Mouse (Mus musculus) urinary bladder, adult 2 months (tissue): ENCODE results near the gene Dpm2. TPM values are rescaled to one million over a fixed set of nuclear protein-coding genes. Genes with fewer than 3 reads are reported as not detected.

Experiments used
- DNase-seq: peaks from one replicate; pipeline ENCODE4 v3.0.0; 2022; ENCODE audit warnings: low spot score
- polyA plus RNA-seq: library from polyadenylated mRNA; depleted of rRNA; stranded (reverse); fragments of >200 nt; gene quantifications from 2 replicates; pipeline ENCODE4 v1.2.3, GENCODE M21; 2012; rRNA removed

Dpm2 gene
- 88.5 and 117 TPM in 2 replicates for polyA plus RNA-seq

DNA sequence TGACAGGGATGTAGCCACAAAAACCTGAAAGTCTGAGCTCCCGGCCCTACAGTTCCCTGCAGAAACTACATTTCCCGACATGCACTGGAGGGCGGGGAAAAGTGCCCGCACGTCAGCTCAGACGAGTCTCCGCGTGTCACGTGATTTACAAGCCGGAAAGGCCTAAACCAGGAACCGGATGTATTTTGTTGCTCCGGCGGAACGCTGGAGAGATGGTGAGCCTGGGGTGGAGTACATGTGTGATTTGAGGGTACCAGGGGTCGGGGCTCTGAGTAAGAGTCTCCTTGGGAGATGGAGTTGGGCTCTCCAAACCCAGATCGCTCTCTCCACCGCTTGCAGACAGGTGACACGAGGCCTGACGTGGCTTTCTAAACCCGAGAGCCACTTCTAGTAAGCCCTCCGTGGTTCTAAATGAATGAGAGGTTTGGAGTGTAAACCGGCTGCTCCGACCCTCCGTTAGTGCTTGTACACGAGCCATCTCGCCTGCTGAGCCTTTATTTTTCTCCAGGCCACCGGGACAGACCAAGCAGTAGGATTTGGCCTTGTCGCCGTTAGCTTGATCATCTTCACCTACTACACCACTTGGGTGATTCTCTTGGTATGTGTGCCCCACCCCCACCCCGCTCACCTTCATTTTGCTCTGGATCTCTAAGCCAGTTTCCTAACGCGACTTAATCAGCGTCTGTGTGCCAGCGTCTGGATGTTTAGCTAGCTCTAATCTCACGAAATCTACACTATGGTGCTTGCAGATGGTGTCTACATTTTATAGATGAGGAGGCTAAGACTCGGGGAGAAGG lies at the start of gene Dpm2:
Gene Dpm2, plus strand, starts transcription at position 161 of the 797 bp plus-strand sequence.
- DNase-seq = peak; percentile 64

DNA sequence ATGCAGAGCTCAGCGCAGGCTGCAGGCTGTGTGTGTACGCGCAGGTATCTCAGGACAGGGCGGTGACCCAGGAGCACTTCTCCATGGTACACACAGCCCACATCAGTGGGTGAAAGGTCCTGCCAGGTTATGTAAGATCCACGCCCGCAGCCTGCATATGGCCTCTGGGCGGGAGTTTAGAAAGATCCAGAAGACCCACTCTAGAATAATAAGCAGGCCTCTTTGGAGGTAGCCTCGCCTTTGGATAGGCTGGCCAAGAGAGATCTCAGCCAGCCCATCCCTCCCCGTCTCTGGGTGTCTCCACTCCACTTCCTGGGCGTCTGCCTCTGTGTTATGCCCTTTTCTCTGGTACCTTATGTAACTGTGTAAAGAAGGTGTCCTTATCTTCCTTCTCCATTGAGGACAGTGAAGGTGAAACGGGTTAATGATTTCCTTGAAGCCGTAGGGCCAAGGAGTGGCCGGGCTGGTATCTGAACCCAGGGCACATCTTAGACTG lies 46.1 kb upstream of the Dpm2 start:
- no peak for DNase-seq

DNA sequence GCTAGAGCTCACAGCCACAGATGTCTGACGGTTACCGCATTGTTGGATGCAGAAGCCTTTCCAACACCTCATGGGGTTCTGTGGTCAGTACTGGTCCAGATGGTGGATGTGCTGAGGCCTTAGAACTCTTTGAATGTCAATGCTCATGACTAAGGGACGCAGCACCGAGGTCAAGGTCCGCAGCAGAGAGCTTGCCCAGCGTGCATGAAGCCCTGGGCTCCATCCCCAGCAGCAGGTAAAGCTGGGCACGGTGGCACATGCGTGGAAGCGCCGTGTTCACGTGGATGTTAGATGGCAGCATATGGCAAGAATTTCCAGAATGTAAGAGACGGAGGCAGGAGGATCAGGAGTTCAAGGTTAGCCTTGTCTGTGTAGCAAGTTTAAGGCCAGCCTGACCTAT lies 44.8 kb upstream of the Dpm2 start:
- DNase-seq = no peak

DNA sequence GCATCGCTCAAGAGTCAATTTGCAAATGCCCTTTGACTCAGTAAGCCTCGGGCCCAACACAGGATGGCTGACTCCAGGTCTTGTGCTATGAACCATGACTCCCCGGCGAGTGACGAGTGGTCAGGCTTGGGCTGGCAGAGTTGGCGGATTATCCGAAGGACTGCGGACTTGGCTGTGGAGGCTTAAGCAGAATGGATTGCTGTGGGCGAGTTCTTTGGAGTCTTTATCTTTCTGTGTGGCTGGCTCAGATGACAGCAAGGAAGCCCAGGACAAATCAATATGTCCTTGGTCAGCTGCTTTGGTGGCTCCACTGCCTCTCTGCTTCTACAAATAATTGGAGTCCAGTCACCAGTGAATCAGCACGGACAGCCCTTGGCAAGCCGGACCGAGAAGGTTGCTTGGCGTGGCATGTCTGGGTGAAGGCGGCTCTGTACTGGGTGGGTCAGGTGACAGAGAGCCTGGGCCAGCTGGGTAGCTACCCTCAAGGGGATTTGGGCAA lies 43.1 kb upstream of the Dpm2 start:
- DNase-seq = no peak

DNA sequence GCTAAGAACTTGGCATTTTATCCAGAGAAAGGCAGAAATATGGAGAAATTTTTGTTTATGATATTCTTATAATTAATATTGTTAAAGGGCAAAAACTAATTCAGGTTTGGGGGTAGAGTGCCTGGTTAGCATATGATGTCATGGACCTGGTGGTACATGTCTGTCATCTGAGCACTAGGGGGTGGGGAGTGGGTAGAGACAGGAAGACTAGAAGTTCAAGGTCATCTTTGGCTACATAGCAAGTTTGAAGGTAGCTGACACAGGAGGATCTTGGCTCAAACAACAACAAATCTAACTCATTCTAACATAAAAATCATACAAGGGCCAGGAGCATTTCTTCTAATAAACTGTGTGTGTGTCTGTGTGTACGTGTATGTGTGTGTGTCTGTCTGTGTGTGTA lies 42.3 kb upstream of the Dpm2 start:
- no peak for DNase-seq

DNA sequence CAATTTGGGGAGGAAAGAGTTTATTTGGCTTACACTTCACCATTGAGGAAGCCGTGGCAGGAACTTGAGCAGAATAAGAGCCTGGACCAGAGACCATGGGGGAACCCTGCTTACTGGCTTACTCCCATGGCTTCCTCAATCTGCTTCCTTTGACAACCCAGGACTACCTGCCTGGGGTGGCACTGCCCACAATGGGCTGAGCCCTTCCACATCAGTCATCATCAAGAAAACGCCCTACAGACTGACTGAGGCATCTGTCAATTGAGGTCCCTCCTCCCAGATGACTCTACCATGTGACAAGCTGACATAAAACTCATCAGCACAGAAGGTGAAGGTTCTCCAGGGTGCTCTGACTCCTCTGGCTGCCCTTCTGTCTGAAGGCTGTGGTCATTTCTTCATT lies 40.2 kb upstream of the Dpm2 start:
- DNase-seq = no peak

DNA sequence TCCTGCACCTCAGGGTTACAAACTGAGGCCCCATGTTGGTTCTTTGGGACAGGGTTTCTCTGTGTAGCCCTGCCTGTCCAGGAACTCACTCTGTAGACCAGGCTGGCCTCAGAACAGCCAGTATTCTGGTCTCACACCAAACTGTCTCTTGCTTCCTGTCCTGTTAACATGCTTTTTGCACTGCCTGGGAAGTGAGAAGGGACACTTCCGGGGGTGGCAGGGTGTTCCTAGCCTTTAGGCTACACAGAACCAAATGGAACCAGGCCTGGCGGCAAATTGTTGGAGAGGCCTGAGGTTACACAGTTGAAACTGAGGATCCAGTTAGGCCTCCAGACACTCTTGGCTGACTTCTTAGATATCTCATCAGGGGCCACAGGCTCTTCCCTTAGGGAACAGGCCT lies 37.5 kb upstream of the Dpm2 start:
- DNase-seq = no peak

DNA sequence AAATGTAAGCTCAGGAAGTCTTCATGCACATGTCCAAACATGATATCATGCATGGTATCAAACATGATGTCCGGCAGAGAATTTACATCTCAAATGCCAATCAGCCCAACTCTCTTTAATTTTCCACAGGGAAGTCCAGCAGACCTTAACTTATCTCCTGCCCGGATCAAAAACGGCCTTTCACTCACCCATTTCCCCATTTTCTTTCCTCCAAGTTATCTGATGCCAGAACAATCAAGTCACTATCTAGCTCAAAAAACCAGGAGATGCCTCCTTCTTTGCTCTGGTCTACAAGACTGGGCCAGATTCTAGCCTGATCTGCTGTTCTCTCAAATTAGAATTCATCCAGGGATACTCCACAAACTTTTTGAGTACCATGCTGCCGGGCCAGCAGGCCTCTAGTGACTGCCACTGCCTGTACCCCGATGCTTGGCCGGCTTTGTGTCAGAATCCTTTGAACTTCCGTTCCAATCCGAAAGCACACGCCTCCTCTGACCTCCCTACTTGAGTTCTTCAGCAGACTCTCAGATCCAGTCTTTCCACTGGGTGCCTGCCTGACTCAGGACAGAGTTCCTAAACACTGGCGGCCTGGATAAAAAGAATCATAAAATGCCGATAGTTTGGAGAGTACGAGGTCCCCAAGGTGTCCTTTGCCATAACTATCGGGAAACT lies 36.5 kb upstream of the Dpm2 start:
- DNase-seq = no peak

DNA sequence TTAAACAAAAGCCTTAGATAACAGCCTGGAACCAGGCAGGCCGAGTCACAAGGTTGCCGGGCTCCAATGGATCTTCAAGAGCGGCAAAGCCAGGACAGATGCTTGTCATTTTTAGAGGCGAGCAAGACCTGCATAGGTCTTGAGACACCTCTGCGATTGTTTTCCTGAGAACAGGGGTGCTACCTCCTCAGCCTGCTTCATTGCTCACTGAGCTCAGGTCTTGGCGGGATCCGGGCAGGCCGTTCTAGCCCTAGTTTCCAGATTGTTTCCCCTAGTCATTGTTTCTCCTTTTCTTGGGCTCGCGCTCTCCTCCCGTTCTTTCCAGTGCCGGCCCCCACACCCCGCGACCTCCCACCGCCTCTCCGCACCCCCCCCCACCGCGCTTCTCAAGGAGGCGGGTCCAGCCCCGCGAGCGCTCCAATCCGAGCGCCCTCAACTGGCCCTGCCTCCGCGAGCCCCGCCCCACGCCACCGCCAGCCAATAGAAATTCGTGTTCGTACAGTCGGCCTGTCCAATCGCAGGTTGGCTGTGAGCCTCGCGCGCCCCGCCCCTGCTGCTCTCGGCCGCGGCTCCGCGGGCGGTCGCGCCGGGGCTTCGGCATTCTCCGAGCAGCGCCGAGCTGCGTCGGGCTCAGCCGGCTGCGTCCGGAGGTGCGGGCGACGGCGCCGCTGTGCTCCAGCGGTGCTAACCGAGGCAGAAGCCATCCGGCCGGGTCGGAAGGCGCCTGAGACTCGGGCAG lies 35.8 kb upstream of the Dpm2 start, which contains the start of gene Fam102a:
Gene Fam102a, plus strand, starts transcription at position 600 of the 739 bp plus-strand sequence.
- DNase-seq = peak; percentile 97

DNA sequence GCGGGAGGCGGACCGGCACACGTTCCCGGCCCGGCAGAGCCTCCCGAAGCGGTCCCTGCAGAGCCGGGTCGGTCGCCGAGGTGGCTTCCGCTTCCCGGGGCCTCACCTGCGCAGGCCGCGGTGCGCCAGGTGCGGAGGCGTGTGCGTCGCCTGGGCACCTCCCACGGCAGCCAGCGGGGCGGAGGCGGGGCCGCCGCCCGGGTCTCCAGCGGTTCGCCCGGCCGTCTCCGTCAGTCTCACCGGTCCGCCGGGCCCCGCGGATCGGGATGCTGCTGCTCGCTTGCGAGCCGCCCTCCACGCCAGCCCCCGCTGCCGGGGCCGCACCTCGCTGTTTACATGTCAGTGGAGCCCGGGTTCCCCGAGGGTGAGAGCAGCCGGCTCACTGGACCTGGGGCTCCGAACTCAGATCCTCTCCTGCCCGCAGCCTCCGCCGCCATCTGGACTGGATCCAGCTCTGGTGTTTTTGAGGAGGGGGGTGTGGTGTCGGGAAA lies 35.1 kb upstream of the Dpm2 start:
- DNase-seq = peak; percentile 81

DNA sequence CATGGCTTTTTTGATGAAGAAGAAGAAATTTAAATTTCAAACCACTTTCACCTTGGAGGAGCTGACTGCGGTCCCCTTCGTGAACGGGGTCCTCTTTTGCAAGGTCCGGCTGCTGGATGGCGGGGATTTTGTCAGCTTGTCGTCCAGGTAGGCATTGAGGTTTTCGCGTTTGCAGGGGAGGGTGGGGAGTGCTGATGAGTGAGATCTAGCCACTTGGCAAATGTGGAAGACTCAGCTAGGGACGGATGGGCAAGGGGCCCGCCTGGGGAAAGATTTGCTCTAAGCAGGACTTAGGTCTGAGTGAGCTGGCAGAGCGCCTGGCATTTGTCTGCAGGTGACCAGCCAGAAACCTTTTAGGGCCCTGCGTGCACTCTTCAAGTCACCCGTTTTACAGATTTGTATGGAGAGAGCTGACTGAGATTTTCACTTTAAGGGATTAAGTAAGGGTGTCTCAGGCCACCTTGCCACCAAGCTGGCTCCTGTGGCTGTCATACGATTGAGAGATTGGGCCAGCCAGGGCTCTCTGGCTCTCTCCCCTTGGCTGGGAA lies 34.5 kb upstream of the Dpm2 start:
- no peak for DNase-seq

DNA sequence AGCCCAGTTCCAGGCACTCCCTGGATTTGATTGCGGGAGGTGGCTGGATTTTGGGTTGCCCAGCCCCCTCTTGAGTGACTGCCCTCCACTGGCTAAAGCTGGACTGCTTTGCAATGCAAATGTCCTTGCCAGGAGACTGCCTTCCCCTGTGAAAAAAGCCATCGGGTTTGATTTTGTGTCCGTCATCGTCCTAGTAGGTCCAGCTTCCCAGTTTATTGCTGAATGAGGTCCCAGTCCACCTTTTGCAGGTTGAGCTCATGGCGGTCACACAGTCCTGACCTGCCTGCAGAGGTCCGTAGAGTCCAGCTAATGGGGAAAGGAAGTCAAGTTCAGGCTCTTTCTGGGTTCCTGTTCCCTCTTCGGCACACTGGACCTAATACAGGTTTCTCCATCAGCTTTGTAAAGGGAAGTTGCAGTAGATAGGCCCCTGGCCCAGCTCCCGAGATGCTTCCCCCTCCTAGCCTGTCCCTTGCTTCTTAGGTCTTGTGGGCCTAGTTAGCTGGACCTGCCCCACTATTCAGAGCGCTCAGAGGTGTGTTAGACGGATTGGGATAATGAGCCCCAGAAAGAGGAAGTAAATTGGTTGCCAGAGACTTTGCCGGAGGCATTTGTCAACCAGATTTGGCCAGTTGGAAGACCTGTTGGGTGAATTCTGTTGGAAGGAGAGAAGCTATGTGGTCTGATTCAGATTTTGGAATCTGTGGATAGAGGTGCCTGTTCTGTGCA lies 33.9 kb upstream of the Dpm2 start:
- DNase-seq = no peak

DNA sequence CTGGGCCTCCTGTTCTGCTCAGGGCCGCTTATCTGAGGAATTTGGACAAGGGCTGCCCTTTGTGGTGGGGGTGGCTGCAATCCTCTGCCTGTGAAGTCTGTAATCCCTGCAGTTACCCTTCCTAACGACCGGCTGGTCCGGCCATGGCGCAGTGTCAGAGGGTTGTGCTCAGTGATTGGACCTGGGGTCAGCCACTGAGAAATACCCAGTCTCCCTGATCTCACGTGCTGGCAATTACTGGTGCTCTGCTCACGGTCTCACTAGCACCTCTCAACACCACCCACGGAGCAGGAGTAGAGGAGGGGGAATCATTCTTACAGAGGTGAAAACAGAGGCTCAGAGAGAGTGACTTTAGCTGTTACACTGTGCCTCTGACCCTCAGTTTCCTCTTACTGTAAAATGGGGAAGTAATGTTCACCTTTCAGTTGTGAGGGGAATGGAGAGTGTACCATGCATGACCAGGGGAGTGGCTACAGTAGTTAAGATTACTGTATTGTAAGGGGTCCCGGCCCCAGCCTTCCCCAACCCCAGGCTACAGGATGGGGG lies 33.2 kb upstream of the Dpm2 start:
- DNase-seq = no peak

DNA sequence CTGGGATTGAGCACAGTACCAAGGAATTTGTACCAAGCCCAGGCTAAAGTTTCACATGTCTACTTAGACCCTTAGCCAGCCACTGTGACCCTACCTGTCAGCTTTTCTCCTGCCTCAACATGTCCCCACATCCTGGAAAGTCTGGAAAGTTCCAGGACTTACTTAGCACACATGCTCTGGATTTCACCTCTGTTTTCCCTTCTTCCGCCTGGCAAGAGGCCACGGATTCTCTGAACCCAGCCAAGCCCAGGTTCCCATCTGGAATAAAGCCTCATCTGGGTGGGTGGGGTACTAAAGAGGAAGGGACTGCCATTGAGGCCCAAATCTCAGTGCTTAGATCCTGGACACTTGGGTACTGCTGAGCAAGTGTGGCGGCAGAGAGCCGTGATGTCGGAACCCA lies 32.7 kb upstream of the Dpm2 start:
- no peak for DNase-seq

DNA sequence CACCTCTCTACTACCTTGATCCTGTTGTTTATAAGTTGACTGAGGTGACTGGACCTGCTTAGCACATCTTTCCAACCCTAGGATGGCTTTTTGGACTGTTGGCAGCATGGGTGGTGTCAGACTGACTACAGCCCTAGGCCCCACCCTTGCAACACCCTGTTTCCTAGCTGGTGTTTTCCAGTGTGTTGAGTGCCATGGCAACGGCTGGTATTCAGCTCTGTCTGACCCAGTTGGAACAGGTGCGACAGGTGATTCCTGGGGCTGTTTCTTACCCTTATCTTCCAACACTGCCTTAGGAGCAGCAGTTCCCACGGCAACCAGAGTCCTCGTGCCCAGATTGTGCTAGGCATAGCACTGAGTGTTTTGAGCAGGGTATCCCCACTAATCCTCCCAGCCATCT lies 32.2 kb upstream of the Dpm2 start:
- no peak for DNase-seq

DNA sequence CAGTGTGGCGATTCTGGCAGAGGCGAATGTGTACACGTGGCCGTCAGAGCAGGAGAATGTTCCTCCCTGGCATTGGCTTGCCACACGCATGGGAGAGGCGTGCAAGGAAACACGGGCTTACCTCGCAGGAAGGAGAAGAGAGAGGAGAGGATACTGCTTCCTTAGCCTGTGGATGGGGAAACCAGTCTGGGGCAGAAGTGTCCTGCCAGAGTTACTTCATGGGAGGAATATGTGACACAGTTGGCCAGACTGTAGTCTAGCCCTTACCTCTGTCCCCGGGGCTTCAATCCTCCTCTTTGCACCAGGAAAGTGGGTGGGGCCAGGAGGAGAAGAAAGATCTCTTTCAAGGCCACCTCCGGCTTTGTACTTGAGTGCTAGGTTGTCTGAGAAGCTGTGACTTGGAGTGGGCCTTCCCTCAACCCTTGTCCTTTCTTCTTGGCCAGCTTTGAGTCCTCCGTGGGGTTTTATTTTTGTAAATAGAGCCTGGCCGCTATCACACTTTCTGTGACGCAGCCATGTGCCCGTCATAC lies 31.1 kb upstream of the Dpm2 start:
- no peak for DNase-seq

DNA sequence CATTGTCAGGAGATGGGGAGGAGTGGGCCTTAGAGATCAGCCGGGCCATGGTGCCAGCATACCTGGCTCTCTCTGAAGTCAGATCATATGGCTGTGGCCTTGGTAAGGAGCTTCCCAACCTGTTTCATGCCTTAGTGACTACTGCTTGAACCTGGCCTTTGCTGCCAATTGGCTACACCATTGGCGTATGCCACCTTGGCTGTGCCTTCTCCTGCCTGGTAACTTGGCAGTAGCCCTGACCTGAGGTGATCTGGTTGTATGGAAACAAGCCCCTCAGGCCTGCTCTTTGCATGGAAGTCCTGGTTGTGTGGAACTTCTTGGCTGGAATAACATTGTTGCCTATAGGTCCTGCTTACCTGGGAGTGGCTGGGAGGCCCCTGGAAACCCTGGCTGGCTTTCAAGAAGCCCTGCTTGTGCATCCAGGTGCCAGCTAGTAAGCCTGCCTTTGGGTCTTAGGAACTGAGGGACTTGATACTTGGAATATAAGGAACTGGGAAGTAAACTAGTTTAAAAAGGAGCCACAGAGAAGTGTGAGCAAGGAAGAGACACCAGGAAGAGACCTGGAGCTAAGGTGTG lies 29.2 kb upstream of the Dpm2 start:
- DNase-seq = no peak

DNA sequence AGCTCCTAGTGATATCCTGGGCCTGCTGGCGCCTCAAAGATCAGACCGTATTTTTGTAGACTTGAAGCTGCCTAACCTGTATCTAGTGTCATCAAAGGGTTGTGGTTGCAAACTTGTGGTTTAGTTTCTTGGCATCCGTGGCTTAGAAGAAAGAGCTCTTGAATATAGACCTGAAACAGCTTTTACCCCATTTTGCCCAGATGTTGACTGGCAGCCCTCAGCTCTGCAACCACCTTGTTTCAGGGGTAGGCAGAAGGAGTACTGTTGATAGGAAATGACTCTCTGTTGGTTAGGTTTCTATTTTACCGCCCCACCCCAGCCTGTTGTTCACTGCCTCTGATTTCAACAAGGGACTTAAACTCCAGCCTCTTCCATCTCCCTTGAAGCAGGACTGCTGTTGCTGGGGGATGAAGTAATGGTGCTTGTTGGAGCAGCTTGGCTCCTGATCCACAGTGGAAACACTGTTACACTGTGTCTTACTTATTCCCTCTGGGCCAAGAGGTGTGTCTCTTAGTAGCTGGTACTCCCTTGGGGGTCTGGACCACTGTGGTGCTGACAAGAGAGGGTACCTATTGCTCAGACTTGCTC lies 28.6 kb upstream of the Dpm2 start:
- DNase-seq = no peak

DNA sequence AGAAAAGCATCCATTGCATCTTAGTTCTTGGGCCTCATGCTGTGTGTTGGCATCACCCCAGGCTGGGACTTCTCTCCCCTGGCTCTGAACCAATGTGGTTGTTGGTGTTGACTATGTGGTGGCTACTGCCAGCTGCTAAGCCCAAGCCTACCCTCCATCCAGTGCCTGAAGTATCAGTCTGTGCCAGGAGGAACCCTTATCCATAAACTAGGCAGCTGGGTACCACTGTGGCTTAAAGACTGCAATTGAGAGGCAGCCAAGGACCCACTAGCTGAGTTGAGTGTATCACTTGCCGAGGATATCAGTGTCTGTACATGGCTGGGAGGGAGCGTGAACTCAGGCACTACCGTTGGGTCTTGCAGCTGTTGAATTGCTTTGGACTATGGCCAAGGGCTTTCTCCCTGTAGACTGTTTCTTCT lies 27.6 kb upstream of the Dpm2 start:
- no peak for DNase-seq

DNA sequence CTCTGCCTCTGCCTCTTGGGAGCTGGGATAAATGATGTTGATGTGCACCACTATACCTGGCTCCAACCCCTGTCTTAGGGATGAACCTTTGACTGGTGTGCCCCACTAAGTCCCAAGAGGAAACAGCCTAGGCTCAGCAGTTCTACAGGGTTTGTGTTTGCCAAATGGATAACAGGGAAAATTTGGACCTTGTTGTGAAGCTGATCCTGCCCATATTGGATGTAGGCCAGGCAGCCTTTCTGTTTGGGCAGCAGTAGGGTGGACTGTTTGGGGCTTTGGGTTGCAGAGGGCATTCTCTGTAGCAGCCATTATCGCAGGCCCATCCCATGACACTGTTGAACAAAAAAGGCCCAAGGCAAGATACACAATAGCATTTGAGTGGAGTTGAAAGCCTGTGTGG lies 23.7 kb upstream of the Dpm2 start:
- DNase-seq = no peak
